Mouse (Mus musculus) bone marrow, adult 2 months (tissue): ENCODE measurements around the gene Ngly1. TPM values are rescaled to one million over a fixed set of nuclear protein-coding genes. Genes with fewer than 3 reads are reported as not detected.

ENCODE experiments used
- H3K27ac ChIP-seq: fragments of 200-500 bp; 2 replicates; pipeline ENCODE4 v1.5.1; 2012; ENCODE audit warnings: low read depth, mild to moderate bottlenecking, control low read depth, inconsistent platforms, low read length; ENCODE audit not compliant: control insufficient read depth, poor library complexity, insufficient read depth
- H3K4me1 ChIP-seq: fragments of 200-500 bp; 2 replicates; pipeline ENCODE4 v1.6.1; 2011; ENCODE audit warnings: low read length; ENCODE audit not compliant: control insufficient read depth, insufficient read depth
- H3K4me3 ChIP-seq: fragments of 200-500 bp; replicated peaks from 2 replicates; pipeline ENCODE3; 2011; ENCODE audit warnings: mild to moderate bottlenecking, low read depth, low read length, control low read depth; ENCODE audit not compliant: control insufficient read depth
- CTCF ChIP-seq: fragments of 200-500 bp; IDR thresholded peaks from 2 replicates; pipeline ENCODE4 v1.5.1; 2011; ENCODE audit warnings: low read length, control low read depth; ENCODE audit not compliant: control insufficient read depth, insufficient read depth
- POLR2A ChIP-seq: fragments of 200-500 bp; IDR thresholded peaks from 2 replicates; pipeline ENCODE4 v1.6.1; 2011; ENCODE audit warnings: low read depth, mild to moderate bottlenecking, control low read depth, low read length, borderline replicate concordance; ENCODE audit not compliant: control insufficient read depth
- WGBS: fragments of 180-500 bp; shearing (Covaris S2); methylation state at CpG from one replicate; pipeline ENCODE4 v1.1.7; 2018; 5-methylcytosine and 5-hydroxymethylcytosine counted together
- polyA plus RNA-seq: library from polyadenylated mRNA; stranded (reverse); fragments of >200 nt; gene quantifications from 2 replicates; pipeline ENCODE4 v1.2.4, GENCODE M21; 2011; ENCODE audit warnings: low replicate concordance; ENCODE audit not compliant: missing spikeins, insufficient read depth, insufficient read length

Ngly1 gene
- polyA plus RNA-seq, 1 experiment = 12.7 TPM

GRCm38 (mm10) chr14:16328531-16328930, 79.5 kb downstream of the Ngly1 start:
- 84% methylated on average over 2 of the region's 2 CpGs for WGBS

GRCm38 (mm10) chr14:16328959-16329480, 79.9 kb downstream of the Ngly1 start:
- WGBS = 67% methylated on average over 5 of the region's 5 CpGs
- H3K4me3 ChIP-seq = no peak overlapping the region
- TF ChIP-seq CTCF = no peak
- TF ChIP-seq POLR2A = no peak
- H3K27ac ChIP-seq = no peak overlapping the region
- H3K4me1 ChIP-seq = no peaks in the 10 kb centered on the region

More at GRCm38 (mm10) chr14:16328531-16328930, 79.5 kb downstream of the Ngly1 start:
- Histone ChIP-seq H3K4me1 (no peaks in the 10 kb centered on the region), H3K27ac (no peak overlapping the region), H3K4me3 (no peak overlapping the region)
- no peak for TF ChIP-seq POLR2A
- TF ChIP-seq CTCF = no peak

GRCm38 (mm10) chr14:16329756-16330155, 80.7 kb downstream of the Ngly1 start:
- H3K27ac ChIP-seq = no peak overlapping the region

GRCm38 (mm10) chr14:16334260-16334659, 85.2 kb downstream of the Ngly1 start:
- no peak overlapping the region for H3K27ac ChIP-seq
- WGBS = 74% methylated on average over 3 of the region's 3 CpGs
- no peak overlapping the region for H3K4me3 ChIP-seq
- no peaks in the 10 kb centered on the region for H3K4me1 ChIP-seq
- no peak for TF ChIP-seq POLR2A
- no peak for TF ChIP-seq CTCF

More at GRCm38 (mm10) chr14:16329756-16330155, 80.7 kb downstream of the Ngly1 start:
- TF ChIP-seq CTCF = no peak
- TF ChIP-seq POLR2A = no peak
- H3K4me1 ChIP-seq = no peaks in the 10 kb centered on the region
- WGBS = 26% methylated on average over 3 of the region's 3 CpGs
- no peak overlapping the region for H3K4me3 ChIP-seq

GRCm38 (mm10) chr14:16335835-16336417, 86.8 kb downstream of the Ngly1 start:
- 70% methylated on average over 3 of the region's 3 CpGs for WGBS
- TF ChIP-seq POLR2A (no peak), CTCF (no peak)
- H3K4me1 ChIP-seq = no peaks in the 10 kb centered on the region
- H3K27ac ChIP-seq = no peak overlapping the region
- H3K4me3 ChIP-seq = no peak overlapping the region

GRCm38 (mm10) chr14:16347505-16347904, 98.4 kb downstream of the Ngly1 start:
- 84% methylated on average over 9 of the region's 9 CpGs for WGBS
- TF ChIP-seq CTCF (no peak), POLR2A (no peak)

GRCm38 (mm10) chr14:16359704-16360103, 110.6 kb downstream of the Ngly1 start:
- H3K27ac ChIP-seq = no peak overlapping the region
- 39% methylated on average over 1 of the region's 1 CpGs for WGBS
- no peak overlapping the region for H3K4me3 ChIP-seq
- no peaks in the 10 kb centered on the region for H3K4me1 ChIP-seq
- no peak for TF ChIP-seq POLR2A
- no peak for TF ChIP-seq CTCF

More at GRCm38 (mm10) chr14:16347505-16347904, 98.4 kb downstream of the Ngly1 start:
- Histone ChIP-seq H3K4me3 (no peak overlapping the region), H3K27ac (no peak overlapping the region), H3K4me1 (no peaks in the 10 kb centered on the region)

Other genes with a start within 250 kb of the Ngly1 start
- gene Oxsm, start 528 bp downstream of the Ngly1 start, polyA plus RNA-seq = 2.3 and 3.6 TPM in 2 replicates
- 31.7 and 39.2 TPM in 2 replicates for gene Top2b, start 115.9 kb downstream of the Ngly1 start, polyA plus RNA-seq